Mouse (Mus musculus): ENCODE measurements around the gene Ovol2. TPM values are rescaled to one million over a fixed set of nuclear protein-coding genes. Genes with fewer than 3 reads are reported as not detected.

The Ovol2 gene
- polyA plus RNA-seq, 1 experiment from 2014 or later: 2.1 TPM

DNA sequence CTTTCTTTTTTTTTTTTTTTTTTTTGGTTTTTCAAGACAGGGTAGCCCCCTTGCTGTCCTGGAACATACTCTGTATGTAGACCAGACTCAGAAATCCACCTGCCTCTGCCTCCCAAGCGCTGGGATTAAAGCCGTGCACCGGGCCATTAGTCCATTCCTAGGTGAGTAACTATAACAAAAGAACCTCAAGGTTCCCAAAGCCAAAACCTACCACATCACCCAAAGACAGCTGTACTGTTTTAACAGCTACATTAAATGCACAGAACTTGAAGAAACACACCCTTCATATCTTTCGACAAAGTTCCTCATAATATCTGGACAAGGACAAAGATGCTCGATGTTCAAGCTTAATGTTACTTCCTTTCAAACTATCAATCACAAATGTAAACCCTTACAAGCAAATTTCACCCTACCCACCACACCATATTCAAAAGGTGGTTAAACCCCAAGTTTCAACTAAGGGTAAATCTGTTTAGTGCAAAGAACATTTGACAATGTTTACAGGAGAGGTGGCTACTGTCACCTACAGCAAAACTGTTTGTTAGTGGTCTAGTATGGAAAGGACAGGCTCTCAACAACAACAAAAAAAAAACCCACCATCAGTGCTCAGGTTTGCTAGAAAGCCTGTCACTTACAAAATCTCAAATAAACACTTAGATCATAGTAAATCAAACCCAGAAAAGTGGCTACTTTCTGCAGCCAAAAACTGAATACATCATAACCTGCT is 64.8 kb downstream of the Ovol2 start:
- H3K4me1 ChIP-seq (ENCODE audit: control insufficient read depth, insufficient read depth, low read length): peaks cover 37% of the 10 kb centered on the region
- no peak for ATAC-seq (ENCODE audit: low FRiP score, low TSS enrichment)
- peaks cover 19% of the 10 kb centered on the region; the same call in 1 of the 2 replicates for H3K36me3 ChIP-seq (ENCODE audit: control insufficient read depth, insufficient read depth, low read length)
- H3K4me3 ChIP-seq (ENCODE audit: low read length): peak overlapping the region; percentile 95; the same call in 1 of the 2 replicates
- no peaks in the 10 kb centered on the region for H3K27me3 ChIP-seq (ENCODE audit: control insufficient read depth, insufficient read depth, low read length)
- H3K9ac ChIP-seq (ENCODE audit: low read depth, low read length): no peak overlapping the region
- WGBS: 62% methylated on average over 5 of the region's 5 CpGs
- H3K4me2 ChIP-seq (replicated peaks; ENCODE audit: low read depth, low read length): peak overlapping the region; percentile 72
- H3K27ac ChIP-seq (ENCODE audit: low read depth, low read length): no peak overlapping the region
- H3K9me3 ChIP-seq (ENCODE audit: control insufficient read depth, low read length): no peaks in the 10 kb centered on the region

GRCm38 (mm10) chr2:144265916-144266683 is 65.8 kb downstream of the Ovol2 start:
- Histone ChIP-seq H3K36me3 (ENCODE audit: control insufficient read depth, insufficient read depth, low read length) (peaks cover 27% of the 10 kb centered on the region), H3K4me2 (replicated peaks; ENCODE audit: low read depth, low read length) (peak overlapping the region; percentile 13; the same call in 1 of the 2 replicates), H3K27ac (ENCODE audit: low read depth, low read length) (no peak overlapping the region), H3K4me1 (ENCODE audit: control insufficient read depth, insufficient read depth, low read length) (peaks cover 37% of the 10 kb centered on the region), H3K9me3 (ENCODE audit: control insufficient read depth, low read length) (no peaks in the 10 kb centered on the region), H3K27me3 (ENCODE audit: control insufficient read depth, insufficient read depth, low read length) (no peaks in the 10 kb centered on the region), H3K9ac (ENCODE audit: low read depth, low read length) (no peak overlapping the region), H3K4me3 (ENCODE audit: low read length) (no peak overlapping the region)
- no peak for ATAC-seq (ENCODE audit: low FRiP score, low TSS enrichment)
- 62% methylated on average over 4 of the region's 4 CpGs for WGBS

GRCm38 (mm10) chr2:144265120-144265488 is 66.8 kb downstream of the Ovol2 start:
- H3K27ac ChIP-seq (ENCODE audit: low read depth, low read length): 0 out of 2 replicates have a peak overlapping the region, but pooled peaks have one; percentile 11
- no peak for ATAC-seq (ENCODE audit: low FRiP score, low TSS enrichment)
- H3K9me3 ChIP-seq (ENCODE audit: control insufficient read depth, low read length): no peaks in the 10 kb centered on the region
- WGBS: 75% methylated on average over 3 of the region's 3 CpGs
- H3K9ac ChIP-seq (ENCODE audit: low read depth, low read length): no peak overlapping the region
- H3K27me3 ChIP-seq (ENCODE audit: control insufficient read depth, insufficient read depth, low read length): no peaks in the 10 kb centered on the region
- peaks cover 37% of the 10 kb centered on the region for H3K36me3 ChIP-seq (ENCODE audit: control insufficient read depth, insufficient read depth, low read length)
- no peak overlapping the region for H3K4me2 ChIP-seq (replicated peaks; ENCODE audit: low read depth, low read length)
- peaks cover 37% of the 10 kb centered on the region for H3K4me1 ChIP-seq (ENCODE audit: control insufficient read depth, insufficient read depth, low read length)
- H3K4me3 ChIP-seq (ENCODE audit: low read length): no peak overlapping the region

- H3K4me2 ChIP-seq (replicated peaks; ENCODE audit: low read depth, low read length): no peak overlapping the region
- no peaks in the 10 kb centered on the region for H3K9me3 ChIP-seq (ENCODE audit: control insufficient read depth, low read length)
- no peak for ATAC-seq (ENCODE audit: low FRiP score, low TSS enrichment)
- WGBS: 66% methylated on average over 5 of the region's 5 CpGs
- no peak overlapping the region for H3K4me3 ChIP-seq (ENCODE audit: low read length)
- 0 out of 2 replicates have a peak overlapping the region, but pooled peaks have one; percentile 11 for H3K27ac ChIP-seq (ENCODE audit: low read depth, low read length)
- peaks cover 37% of the 10 kb centered on the region for H3K4me1 ChIP-seq (ENCODE audit: control insufficient read depth, insufficient read depth, low read length)
- H3K9ac ChIP-seq (ENCODE audit: low read depth, low read length): no peak overlapping the region
- no peaks in the 10 kb centered on the region for H3K27me3 ChIP-seq (ENCODE audit: control insufficient read depth, insufficient read depth, low read length)
- peaks cover 41% of the 10 kb centered on the region for H3K36me3 ChIP-seq (ENCODE audit: control insufficient read depth, insufficient read depth, low read length)
These were observed 67.4 kb downstream of the Ovol2 start for GRCm38 (mm10) chr2:144264398-144265119.

DNA sequence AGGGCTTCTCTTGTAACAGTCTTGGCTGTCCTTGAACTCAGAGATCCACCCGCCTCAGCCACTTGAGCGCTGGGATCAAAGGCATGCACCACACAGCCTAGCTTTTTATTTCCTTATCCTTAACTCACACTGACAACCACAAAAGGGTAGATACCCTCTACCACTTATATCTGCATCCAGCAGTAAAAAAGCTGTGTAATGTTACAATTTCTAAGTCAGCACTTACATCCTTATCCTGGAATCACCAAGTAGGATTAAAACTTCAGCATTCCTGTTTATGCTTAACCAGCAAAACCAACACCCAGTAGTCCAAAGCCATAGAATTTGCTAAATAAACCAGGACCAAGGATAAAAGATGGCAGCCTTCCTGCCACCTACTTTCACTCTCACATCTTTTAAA is 69.1 kb downstream of the Ovol2 start:
- H3K9me3 ChIP-seq (ENCODE audit: control insufficient read depth, low read length): no peaks in the 10 kb centered on the region
- H3K27ac ChIP-seq (ENCODE audit: low read depth, low read length): no peak overlapping the region
- peaks cover 23% of the 10 kb centered on the region for H3K4me1 ChIP-seq (ENCODE audit: control insufficient read depth, insufficient read depth, low read length)
- H3K27me3 ChIP-seq (ENCODE audit: control insufficient read depth, insufficient read depth, low read length): no peaks in the 10 kb centered on the region
- H3K4me2 ChIP-seq (replicated peaks; ENCODE audit: low read depth, low read length): no peak overlapping the region
- 84% methylated on average over 2 of the region's 2 CpGs for WGBS
- no peak for ATAC-seq (ENCODE audit: low FRiP score, low TSS enrichment)
- H3K4me3 ChIP-seq (ENCODE audit: low read length): no peak overlapping the region
- no peak overlapping the region for H3K9ac ChIP-seq (ENCODE audit: low read depth, low read length)
- peaks cover 58% of the 10 kb centered on the region for H3K36me3 ChIP-seq (ENCODE audit: control insufficient read depth, insufficient read depth, low read length)

Other genes with a start within 250 kb of the Ovol2 start
- 20.2 and 21.9 TPM in 2 replicates for gene Mgme1, start 61.5 kb downstream of the Ovol2 start, polyA plus RNA-seq (2014; fragmentation: Nextera tagmentation; extraction: Ambion mirVana)
- gene Snx5, start 61.2 kb downstream of the Ovol2 start, polyA plus RNA-seq (2014; fragmentation: Nextera tagmentation; extraction: Ambion mirVana): 138 and 155 TPM in 2 replicates
- gene Kat14, start 36.8 kb upstream of the Ovol2 start, polyA plus RNA-seq (2014; fragmentation: Nextera tagmentation; extraction: Ambion mirVana): 34.8 and 47.5 TPM in 2 replicates
- gene Pet117, start 36.9 kb upstream of the Ovol2 start, polyA plus RNA-seq (2014; fragmentation: Nextera tagmentation; extraction: Ambion mirVana): not detected in 2 replicates
- gene Dzank1, start 195.3 kb upstream of the Ovol2 start, polyA plus RNA-seq (2014; fragmentation: Nextera tagmentation; extraction: Ambion mirVana): 2.2 and 4.1 TPM in 2 replicates
- 26.7 and 34.2 TPM in 2 replicates for gene Polr3f, start 195.6 kb upstream of the Ovol2 start, polyA plus RNA-seq (2014; fragmentation: Nextera tagmentation; extraction: Ambion mirVana)
- gene Rbbp9, start 218.7 kb upstream of the Ovol2 start, polyA plus RNA-seq (2014; fragmentation: Nextera tagmentation; extraction: Ambion mirVana): 67.1 and 84.7 TPM in 2 replicates
- gene Sec23b, start 224.1 kb upstream of the Ovol2 start, polyA plus RNA-seq (2014; fragmentation: Nextera tagmentation; extraction: Ambion mirVana): 59.9 and 93.5 TPM in 2 replicates

Data from kidney, embryonic 14.5 days (tissue).